Mouse (Mus musculus): ENCODE data around the gene Med13. TPM values are rescaled to one million over a fixed set of nuclear protein-coding genes. Genes with fewer than 3 reads are reported as not detected.
A peak's percentile ranks its signal among the peaks of the same experiment; 100 is the strongest.

The Med13 gene
- polyA plus RNA-seq, 1 experiment from 2014 or later, result 6.6 TPM

- H3K27ac ChIP-seq (ENCODE audit: low read length), result no peak overlapping the region
- no peak overlapping the region for H3K4me2 ChIP-seq (ENCODE audit: low read length)
- no peak overlapping the region for H3K9ac ChIP-seq (ENCODE audit: low read depth, low read length)
- ATAC-seq, result no peak
- no peaks in the 10 kb centered on the region for H3K4me1 ChIP-seq (ENCODE audit: control insufficient read depth, insufficient read depth, low read length)
- WGBS, result 78% methylated on average over 5 of the region's 5 CpGs
- H3K4me3 ChIP-seq (ENCODE audit: low read depth, low read length), result no peak overlapping the region
- no peaks in the 10 kb centered on the region for H3K27me3 ChIP-seq (ENCODE audit: control insufficient read depth, insufficient read depth, low read depth, low read length)
- H3K9me3 ChIP-seq (replicated peaks; ENCODE audit: control insufficient read depth, low read length, poor library complexity, severe bottlenecking), result no peaks in the 10 kb centered on the region
- H3K36me3 ChIP-seq (ENCODE audit: control insufficient read depth, insufficient read depth, low read length), result no peaks in the 10 kb centered on the region
These were observed 11.6 kb upstream of the Med13 start for GRCm38 (mm10) chr11:86369003-86369402.

GRCm38 (mm10) chr11:86364709-86365452 is 7.5 kb upstream of the Med13 start:
- Histone ChIP-seq H3K9me3 (replicated peaks; ENCODE audit: control insufficient read depth, low read length, poor library complexity, severe bottlenecking) (no peaks in the 10 kb centered on the region), H3K27me3 (ENCODE audit: control insufficient read depth, insufficient read depth, low read depth, low read length) (no peaks in the 10 kb centered on the region), H3K4me1 (ENCODE audit: control insufficient read depth, insufficient read depth, low read length) (no peaks in the 10 kb centered on the region), H3K27ac (ENCODE audit: low read length) (no peak overlapping the region), H3K4me3 (ENCODE audit: low read depth, low read length) (no peak overlapping the region), H3K9ac (ENCODE audit: low read depth, low read length) (no peak overlapping the region), H3K36me3 (ENCODE audit: control insufficient read depth, insufficient read depth, low read length) (no peaks in the 10 kb centered on the region), H3K4me2 (ENCODE audit: low read length) (no peak overlapping the region)
- ATAC-seq, result no peak
- 87% methylated on average over 5 of the region's 5 CpGs for WGBS

- Histone ChIP-seq H3K36me3 (ENCODE audit: control insufficient read depth, insufficient read depth, low read length) (no peaks in the 10 kb centered on the region; the same call in 1 of the 2 replicates), H3K9me3 (replicated peaks; ENCODE audit: control insufficient read depth, low read length, poor library complexity, severe bottlenecking) (no peaks in the 10 kb centered on the region), H3K4me2 (ENCODE audit: low read length) (0 out of 2 replicates have a peak overlapping the region, but pooled peaks have one; percentile 1), H3K27ac (ENCODE audit: low read length) (peak overlapping the region; percentile 97), H3K27me3 (ENCODE audit: control insufficient read depth, insufficient read depth, low read depth, low read length) (no peaks in the 10 kb centered on the region), H3K4me3 (ENCODE audit: low read depth, low read length) (peak overlapping the region; percentile 99), H3K4me1 (ENCODE audit: control insufficient read depth, insufficient read depth, low read length) (peaks cover 27% of the 10 kb centered on the region), H3K9ac (ENCODE audit: low read depth, low read length) (peak overlapping the region; percentile 97)
- ATAC-seq, result peak; percentile 92
- WGBS, result under 1% methylated on average over 45 of the region's 45 CpGs
These were observed 654 bp upstream of the Med13 start for GRCm38 (mm10) chr11:86357984-86358528.

- WGBS, result 6% methylated on average over 13 of the region's 13 CpGs
These were observed 1.2 kb downstream of the Med13 start for GRCm38 (mm10) chr11:86356007-86356853.

GRCm38 (mm10) chr11:86353586-86353985 is 3.8 kb downstream of the Med13 start:
- Histone ChIP-seq H3K9ac (ENCODE audit: low read depth, low read length) (no peak overlapping the region), H3K27me3 (ENCODE audit: control insufficient read depth, insufficient read depth, low read depth, low read length) (no peaks in the 10 kb centered on the region), H3K4me3 (ENCODE audit: low read depth, low read length) (no peak overlapping the region), H3K9me3 (replicated peaks; ENCODE audit: control insufficient read depth, low read length, poor library complexity, severe bottlenecking) (no peaks in the 10 kb centered on the region), H3K27ac (ENCODE audit: low read length) (no peak overlapping the region), H3K4me2 (ENCODE audit: low read length) (no peak overlapping the region), H3K36me3 (ENCODE audit: control insufficient read depth, insufficient read depth, low read length) (no peaks in the 10 kb centered on the region; the same call in 1 of the 2 replicates), H3K4me1 (ENCODE audit: control insufficient read depth, insufficient read depth, low read length) (peaks cover 43% of the 10 kb centered on the region)
- WGBS, result 70% methylated on average over 3 of the region's 3 CpGs
- no peak for ATAC-seq

More at GRCm38 (mm10) chr11:86356007-86356853, 1.2 kb downstream of the Med13 start:
- H3K36me3 ChIP-seq (ENCODE audit: control insufficient read depth, insufficient read depth, low read length), result no peaks in the 10 kb centered on the region; the same call in 1 of the 2 replicates
- no peaks in the 10 kb centered on the region for H3K27me3 ChIP-seq (ENCODE audit: control insufficient read depth, insufficient read depth, low read depth, low read length)
- peak overlapping the region; percentile 97 for H3K9ac ChIP-seq (ENCODE audit: low read depth, low read length)
- H3K4me2 ChIP-seq (ENCODE audit: low read length), result peak overlapping the region; percentile 58
- ATAC-seq, result no peak
- no peaks in the 10 kb centered on the region for H3K9me3 ChIP-seq (replicated peaks; ENCODE audit: control insufficient read depth, low read length, poor library complexity, severe bottlenecking)
- no peak overlapping the region for H3K27ac ChIP-seq (ENCODE audit: low read length)
- H3K4me1 ChIP-seq (ENCODE audit: control insufficient read depth, insufficient read depth, low read length), result peaks cover 38% of the 10 kb centered on the region
- H3K4me3 ChIP-seq (ENCODE audit: low read depth, low read length), result peak overlapping the region; percentile 99

GRCm38 (mm10) chr11:86351766-86352315 is 5.6 kb downstream of the Med13 start:
- Histone ChIP-seq H3K27me3 (ENCODE audit: control insufficient read depth, insufficient read depth, low read depth, low read length) (no peaks in the 10 kb centered on the region), H3K4me2 (ENCODE audit: low read length) (no peak overlapping the region), H3K9me3 (replicated peaks; ENCODE audit: control insufficient read depth, low read length, poor library complexity, severe bottlenecking) (no peaks in the 10 kb centered on the region), H3K27ac (ENCODE audit: low read length) (no peak overlapping the region), H3K36me3 (ENCODE audit: control insufficient read depth, insufficient read depth, low read length) (no peaks in the 10 kb centered on the region; the same call in 1 of the 2 replicates), H3K9ac (ENCODE audit: low read depth, low read length) (no peak overlapping the region), H3K4me1 (ENCODE audit: control insufficient read depth, insufficient read depth, low read length) (peaks cover 43% of the 10 kb centered on the region), H3K4me3 (ENCODE audit: low read depth, low read length) (no peak overlapping the region)
- no peak for ATAC-seq
- WGBS, result 21% methylated on average over 3 of the region's 3 CpGs

GRCm38 (mm10) chr11:86350636-86351138 is 6.7 kb downstream of the Med13 start:
- Histone ChIP-seq H3K4me3 (ENCODE audit: low read depth, low read length) (no peak overlapping the region), H3K9ac (ENCODE audit: low read depth, low read length) (no peak overlapping the region), H3K36me3 (ENCODE audit: control insufficient read depth, insufficient read depth, low read length) (no peaks in the 10 kb centered on the region; the same call in 1 of the 2 replicates), H3K4me1 (ENCODE audit: control insufficient read depth, insufficient read depth, low read length) (peaks cover 37% of the 10 kb centered on the region), H3K4me2 (ENCODE audit: low read length) (no peak overlapping the region), H3K27me3 (ENCODE audit: control insufficient read depth, insufficient read depth, low read depth, low read length) (no peaks in the 10 kb centered on the region), H3K9me3 (replicated peaks; ENCODE audit: control insufficient read depth, low read length, poor library complexity, severe bottlenecking) (no peaks in the 10 kb centered on the region), H3K27ac (ENCODE audit: low read length) (no peak overlapping the region)
- WGBS, result 91% methylated on average over 1 of the region's 1 CpGs
- no peak for ATAC-seq

GRCm38 (mm10) chr11:86349325-86349724 is 8.1 kb downstream of the Med13 start:
- Histone ChIP-seq H3K9ac (ENCODE audit: low read depth, low read length) (no peak overlapping the region), H3K4me3 (ENCODE audit: low read depth, low read length) (no peak overlapping the region), H3K27me3 (ENCODE audit: control insufficient read depth, insufficient read depth, low read depth, low read length) (no peaks in the 10 kb centered on the region), H3K4me2 (ENCODE audit: low read length) (no peak overlapping the region), H3K36me3 (ENCODE audit: control insufficient read depth, insufficient read depth, low read length) (peaks cover 4% of the 10 kb centered on the region), H3K27ac (ENCODE audit: low read length) (no peak overlapping the region), H3K9me3 (replicated peaks; ENCODE audit: control insufficient read depth, low read length, poor library complexity, severe bottlenecking) (no peaks in the 10 kb centered on the region), H3K4me1 (ENCODE audit: control insufficient read depth, insufficient read depth, low read length) (peaks cover 28% of the 10 kb centered on the region)
- 60% methylated on average over 2 of the region's 2 CpGs for WGBS
- ATAC-seq, result no peak

All from midbrain, embryonic 16.5 days (tissue).